In the genomic region with DNA sequence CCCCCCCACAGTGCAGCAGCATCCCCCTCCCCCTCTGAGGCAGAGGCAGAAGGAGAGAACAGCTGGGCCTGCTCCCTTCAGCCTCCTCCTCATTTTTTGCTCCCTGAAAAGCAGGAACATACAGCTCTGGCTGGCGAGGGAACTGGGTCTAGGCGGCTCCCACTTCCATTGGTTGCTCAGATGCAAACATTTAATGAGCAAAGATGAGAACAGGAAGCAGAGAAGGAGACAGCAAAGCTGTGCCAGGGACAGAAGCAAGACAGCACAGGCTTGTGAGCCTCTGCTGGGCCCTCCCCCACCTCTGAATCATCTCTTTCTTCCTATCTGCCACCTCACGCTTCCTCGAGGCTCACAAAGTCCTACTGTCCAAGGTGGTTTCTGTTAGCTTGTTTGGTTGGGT, we compare ENCODE assay signal across 15 mouse cellular contexts. TPM values are rescaled to one million over a fixed set of nuclear protein-coding genes. Genes with fewer than 3 reads are reported as not detected.
DNase-seq lines count a peak whose midpoint lies in the region; ATAC-seq lines count a peak whose summit lies in the region.
"Had no signal": no experiment of that assay in that cellular context is flagged by ENCODE, and none has a peak within 500 bp of the region (broad histone marks: within the 10 kb centered on the region; RNA-seq: fewer than 3 reads in every experiment).

No protein-coding gene starts in this region.

- no peak for ATAC-seq in CD4-positive, CD25-positive, alpha-beta regulatory T cell, adult 4 months
- ATAC-seq: lung, postnatal 0 days; midbrain, embryonic 13.5 days had no signal

- DNase-seq in kidney, postnatal 4 days, result peak; percentile 34 to 54
- no peak for DNase-seq in kidney, postnatal 25 days
- DNase-seq in NIH3T3 (ENCODE audit: low read depth), result peak; percentile 44
- peak; percentile 73 to 77 for DNase-seq in layer of hippocampus, postnatal 36 days
- peak; percentile 78 for DNase-seq in right cerebral cortex, postnatal 25 days
- DNase-seq in neural tube, embryonic 10.5 days (ENCODE audit: extremely low spot score, low spot score), result no peak
- DNase-seq in thymus, postnatal 4 days, result no peak
- DNase-seq: kidney, adult 8-10 months; thymus, postnatal 14 days had no signal

RNA-seq across cellular contexts. Expression of a gene that starts 9.4 kb away (rescaled TPM):
- 100 to 1,000 TPM; 360 to 373 TPM for total RNA-seq in layer of hippocampus, postnatal 36 days (2021)
- under 1 TPM in 1 of 2 experiments, not detected in 1; 0.20 TPM for polyA plus RNA-seq in CD4-positive, CD25-positive, alpha-beta regulatory T cell, adult 4 months (2017; shearing (Covaris generic))

RNA-seq across cellular contexts. Expression of a gene that starts 12.1 kb away (rescaled TPM):
- total RNA-seq in layer of hippocampus, postnatal 36 days (2021), result 1 to 10 TPM in 1 of 2 experiments, under 1 TPM in 1; 0.63 to 1.2 TPM
- polyA plus RNA-seq in CD4-positive, CD25-positive, alpha-beta regulatory T cell, adult 4 months (2017; shearing (Covaris generic)), result 1 to 10 TPM; 2.7 to 3.5 TPM
- polyA plus RNA-seq: neural tube, embryonic 15.5 days had no signal

RNA-seq across cellular contexts. Expression of a gene that starts 25.5 kb away (rescaled TPM):
- total RNA-seq in layer of hippocampus, postnatal 36 days (2021), result 1 to 10 TPM; 1.9 to 3.6 TPM
- polyA plus RNA-seq in CD4-positive, CD25-positive, alpha-beta regulatory T cell, adult 4 months (2017; shearing (Covaris generic)), result 100 to 1,000 TPM in 1 of 2 experiments, 10 to 100 TPM in 1; 66.8 to 106 TPM

RNA-seq across cellular contexts. Expression of a gene that starts 25.6 kb away (rescaled TPM):
- total RNA-seq in layer of hippocampus, postnatal 36 days (2021), result not detected
- polyA plus RNA-seq in CD4-positive, CD25-positive, alpha-beta regulatory T cell, adult 4 months (2017; shearing (Covaris generic)), result 1 to 10 TPM in 1 of 2 experiments, not detected in 1; 1.4 TPM
- polyA plus RNA-seq: gonadal fat pad, adult 2 months; limb, embryonic 15.5 days; lung, postnatal 0 days had no signal

RNA-seq across cellular contexts. Expression of a gene that starts 31.6 kb away (rescaled TPM):
- 1 to 10 TPM; 2.5 to 2.9 TPM for total RNA-seq in layer of hippocampus, postnatal 36 days (2021)
- under 1 TPM in 1 of 2 experiments, not detected in 1; 0.75 TPM for polyA plus RNA-seq in CD4-positive, CD25-positive, alpha-beta regulatory T cell, adult 4 months (2017; shearing (Covaris generic))

Comparison
In these comparisons a context has a peak if more than half of its experiments do, and no peak if none do; other contexts are left out.
1. DNase-seq: peak in kidney, postnatal 4 days (2 of 2), NIH3T3 (single experiment), layer of hippocampus, postnatal 36 days (2 of 2) and right cerebral cortex, postnatal 25 days (single experiment); none in kidney, postnatal 25 days (0 of 2), neural tube, embryonic 10.5 days (single experiment) and thymus, postnatal 4 days (single experiment).